Mouse (Mus musculus) kidney, postnatal 36 days (tissue): ENCODE measurements around the gene Psd4.

Source experiments
- DNase-seq, 2 experiments: peaks; one replicate each; pipeline ENCODE4 v3.0.0; 2021 to 2022; ENCODE audit warnings: mixed read lengths in 2 of 2

Gene Psd4

DNA sequence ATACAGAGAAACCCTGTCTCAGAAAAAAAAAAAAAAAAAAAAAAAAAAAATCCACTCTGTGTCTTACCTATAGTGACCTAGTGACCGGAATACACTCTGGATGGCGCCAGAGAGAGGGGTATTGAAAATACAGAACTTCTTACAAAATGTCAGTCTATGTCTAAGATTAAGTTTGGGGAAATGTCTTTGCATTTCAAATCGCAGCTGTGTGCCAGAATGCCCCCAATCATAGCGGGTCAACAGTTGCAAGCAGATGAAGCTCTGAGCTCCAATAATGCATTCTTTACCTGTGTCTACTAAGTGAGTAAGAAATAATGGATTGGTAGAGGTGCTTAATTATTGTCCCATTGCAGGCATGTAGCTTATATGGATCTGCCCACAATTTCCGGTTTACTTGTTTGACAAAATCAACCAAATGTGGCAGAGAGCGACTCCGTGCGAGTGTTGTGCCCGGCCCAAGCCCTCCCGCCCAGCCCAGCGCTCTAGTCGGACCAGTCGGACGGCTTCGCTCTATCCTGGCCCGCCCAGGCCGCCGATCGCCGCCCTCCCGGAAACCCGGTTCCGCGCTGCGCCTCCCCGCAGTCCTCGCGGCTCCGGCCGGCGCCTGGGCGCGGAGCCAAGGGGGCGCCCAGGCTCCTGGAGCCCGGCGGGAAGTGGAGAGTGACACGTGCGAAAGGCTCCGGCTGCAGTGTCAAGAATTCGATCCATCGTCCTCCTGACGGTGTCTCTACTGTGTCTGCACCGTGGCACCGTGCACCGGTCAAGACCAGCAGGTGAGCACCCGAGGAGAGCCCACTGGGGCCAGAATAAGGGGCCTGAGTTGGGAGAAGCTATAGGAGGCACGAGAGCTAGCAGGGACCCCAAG lies at the start of gene Psd4:
TSS of gene Psd4 (plus strand) at position 551 of the 865 bp plus-strand sequence.
- DNase-seq: peak; percentile 70 to 87

DNA sequence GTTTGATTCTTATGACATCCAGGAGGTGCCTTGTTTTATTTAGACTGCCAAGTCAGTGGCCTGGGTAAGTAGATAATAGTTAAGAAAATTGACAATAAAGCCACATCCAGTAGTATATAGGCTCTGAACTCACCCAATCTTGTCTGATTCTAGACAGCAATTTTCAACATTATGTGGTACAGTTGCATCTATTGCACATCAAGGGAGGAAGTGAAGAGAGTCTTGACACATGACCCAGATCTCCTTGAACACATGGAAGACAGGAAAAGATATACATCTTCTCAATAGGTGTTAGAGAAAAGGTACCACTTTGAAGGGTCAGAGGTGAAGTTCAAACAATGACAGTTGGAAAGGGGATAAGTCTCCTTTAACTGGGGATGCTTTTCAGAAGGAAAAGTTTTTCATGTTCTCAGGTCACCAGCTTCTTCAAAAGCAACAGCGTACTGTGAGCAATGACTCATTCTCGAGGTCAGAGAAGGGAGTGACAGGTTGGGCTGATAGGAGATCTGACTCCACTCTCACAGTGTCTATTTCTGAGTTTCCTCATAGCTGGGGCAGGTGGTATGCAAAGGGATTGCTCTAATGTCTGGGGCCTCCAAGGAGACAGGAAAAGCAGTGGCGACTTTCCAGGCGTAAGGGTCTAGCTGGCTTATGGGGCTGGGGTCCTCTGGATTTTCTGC lies 49.3 kb upstream of the Psd4 start:
- DNase-seq: no peak

DNA sequence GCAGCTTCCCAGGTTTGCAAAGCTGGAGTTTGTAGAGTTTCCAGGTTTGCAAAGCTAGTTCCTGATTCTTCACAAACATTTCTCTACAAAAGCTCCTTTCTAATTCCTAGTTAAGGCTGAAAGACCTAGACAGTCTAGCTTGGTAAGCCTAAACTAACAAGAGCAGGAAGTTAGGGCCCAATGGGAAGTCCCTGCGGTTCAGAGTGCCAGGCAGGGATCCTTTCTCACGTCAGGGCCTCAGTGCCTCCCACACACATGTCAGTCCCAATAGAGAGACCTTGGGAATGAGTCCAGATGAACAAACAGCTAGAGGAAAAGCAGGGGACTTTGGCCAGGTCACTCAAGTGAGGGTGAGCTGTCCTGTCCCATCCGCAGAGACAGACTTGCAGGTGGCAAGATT lies 32.0 kb upstream of the Psd4 start:
- DNase-seq: peak; percentile 19 to 25

DNA sequence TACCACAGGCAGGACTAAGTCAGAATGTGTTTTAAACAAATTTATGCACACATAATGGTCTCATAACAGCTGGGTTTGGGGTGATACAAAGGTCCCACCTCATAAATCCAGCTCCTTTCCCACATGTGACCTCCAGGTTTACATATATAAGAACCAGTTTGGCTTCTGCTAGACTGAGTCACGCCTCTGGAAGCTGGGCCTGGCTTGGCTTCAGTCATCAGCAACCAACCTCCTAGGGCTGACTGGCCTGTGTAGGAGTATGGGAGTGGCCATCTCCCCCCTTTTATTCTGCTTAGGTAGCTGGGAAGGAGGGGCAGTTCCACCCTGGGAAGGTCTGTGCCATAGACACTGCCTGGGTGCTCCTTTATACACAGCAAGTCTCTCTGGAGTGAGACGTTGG lies 30.8 kb upstream of the Psd4 start, which contains the start of gene Il1rn:
TSS of gene Il1rn (plus strand) at position 309 of the 400 bp plus-strand sequence.
- DNase-seq: no peak

DNA sequence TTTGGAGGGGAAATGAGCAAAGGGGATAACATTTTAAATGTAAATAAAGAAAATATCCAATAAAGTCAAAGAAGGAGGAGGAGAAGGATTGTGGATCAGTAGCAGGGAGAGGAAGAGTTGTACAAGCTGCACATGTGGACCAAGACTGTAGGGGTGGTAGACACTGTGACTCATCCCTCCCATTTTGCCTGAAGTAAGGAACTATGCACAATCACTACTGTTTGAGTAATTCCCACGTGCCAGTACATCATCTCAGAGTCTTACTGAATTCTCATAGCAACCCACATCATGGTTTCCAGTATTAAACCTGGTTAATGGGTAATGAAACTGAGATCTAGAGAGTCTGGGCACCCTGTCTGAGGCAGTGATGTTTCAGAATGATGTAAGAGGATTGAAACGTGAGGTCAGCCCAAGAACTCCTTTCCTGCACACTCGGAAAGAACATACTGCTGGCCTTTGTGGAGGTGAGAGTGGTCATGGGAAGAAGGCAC lies 25.9 kb upstream of the Psd4 start:
- no peak for DNase-seq

DNA sequence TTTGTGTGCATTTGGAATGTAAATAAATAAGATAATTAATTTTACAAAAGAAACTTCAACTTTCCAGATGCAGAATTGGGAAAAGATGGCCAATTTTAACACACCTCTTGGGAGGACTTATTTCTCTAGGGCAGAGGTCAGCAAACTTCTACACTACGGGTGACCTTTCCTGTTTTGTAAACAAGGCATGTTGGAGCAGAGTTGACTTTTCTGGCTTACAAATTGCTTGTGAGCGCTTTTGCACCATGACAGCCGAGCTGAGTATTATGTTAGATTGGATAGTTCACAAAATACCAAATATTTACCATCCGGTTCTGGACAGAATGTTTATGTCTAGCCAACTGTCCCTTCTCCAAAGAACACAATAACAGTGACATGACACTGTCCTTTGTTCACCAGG lies 22.8 kb upstream of the Psd4 start:
- DNase-seq: no peak

DNA sequence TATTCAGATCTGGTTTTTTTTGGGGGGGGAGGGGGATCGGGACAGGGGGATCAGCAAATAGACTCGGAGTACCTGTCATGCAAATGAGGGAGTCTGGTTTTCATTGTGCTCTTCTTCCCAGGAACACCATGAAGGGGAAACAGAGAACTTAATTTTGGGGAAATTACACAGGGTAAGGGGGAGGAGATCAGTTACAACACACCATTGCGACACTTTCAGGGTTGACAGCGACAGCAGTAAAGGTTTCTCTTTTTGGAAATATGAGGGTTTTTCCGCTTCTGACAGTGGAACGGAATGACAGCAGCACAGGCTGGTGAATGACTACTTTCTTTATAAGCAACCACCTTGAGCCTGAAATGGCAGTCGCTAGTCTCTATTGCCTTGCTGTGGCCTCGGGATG lies 22.3 kb upstream of the Psd4 start:
- DNase-seq: no peak

DNA sequence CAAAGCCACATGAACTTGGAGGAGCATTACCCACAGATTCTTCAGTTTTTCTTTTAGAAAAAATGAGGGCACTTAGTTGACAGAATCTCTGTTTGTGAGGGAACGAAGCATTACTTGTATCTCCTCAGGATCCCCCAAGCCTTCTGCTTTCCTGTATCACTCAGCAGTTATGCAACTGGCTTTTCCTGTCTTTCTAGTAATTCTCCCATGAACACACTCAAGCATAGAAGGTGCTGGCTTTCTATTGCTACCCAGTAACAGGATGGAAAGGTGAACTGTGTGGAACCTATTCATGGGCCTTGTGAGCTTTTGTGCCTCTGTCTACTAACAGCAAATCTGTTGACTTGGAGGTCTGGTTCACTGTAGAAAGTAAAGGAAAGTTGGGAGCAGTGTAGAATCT lies 19.5 kb upstream of the Psd4 start:
- no peak for DNase-seq

DNA sequence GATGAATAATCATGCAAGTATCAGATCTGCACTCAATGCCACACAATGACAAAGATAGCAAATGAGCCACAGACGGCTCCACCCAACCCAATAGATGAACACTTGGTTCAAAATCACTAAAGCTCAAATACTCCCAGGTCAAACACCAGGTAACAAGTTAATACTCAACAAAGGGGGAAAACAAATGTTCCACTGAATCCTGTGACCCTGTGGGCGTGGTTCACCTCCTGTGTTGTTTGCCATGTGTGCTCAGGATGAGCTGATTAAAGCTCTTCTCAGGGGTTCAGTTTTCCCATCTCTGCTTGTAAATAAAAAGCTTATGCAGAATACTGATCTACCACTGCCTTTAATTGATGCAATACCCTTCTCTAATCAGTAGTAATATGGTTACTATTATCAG lies 16.2 kb upstream of the Psd4 start:
- DNase-seq: no peak

DNA sequence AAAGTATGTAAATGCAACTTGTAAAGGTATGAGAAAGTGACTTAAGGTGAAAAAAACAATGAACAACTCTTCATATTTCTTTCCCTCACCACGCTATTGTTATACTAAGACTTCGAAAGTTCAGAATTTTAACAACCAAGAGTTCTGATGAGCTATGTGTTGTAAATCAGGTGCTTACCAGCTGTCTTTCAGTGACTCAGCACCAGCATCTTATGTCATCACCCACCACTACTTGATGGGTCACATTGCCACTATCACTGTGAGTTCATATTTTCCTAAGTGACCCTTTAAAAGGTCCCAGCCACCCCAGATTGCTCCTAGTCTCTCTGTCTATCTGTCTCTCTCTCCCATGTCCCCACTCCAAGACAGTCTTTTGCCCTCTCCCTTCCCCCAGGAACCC lies 14.3 kb upstream of the Psd4 start:
- DNase-seq: no peak

DNA sequence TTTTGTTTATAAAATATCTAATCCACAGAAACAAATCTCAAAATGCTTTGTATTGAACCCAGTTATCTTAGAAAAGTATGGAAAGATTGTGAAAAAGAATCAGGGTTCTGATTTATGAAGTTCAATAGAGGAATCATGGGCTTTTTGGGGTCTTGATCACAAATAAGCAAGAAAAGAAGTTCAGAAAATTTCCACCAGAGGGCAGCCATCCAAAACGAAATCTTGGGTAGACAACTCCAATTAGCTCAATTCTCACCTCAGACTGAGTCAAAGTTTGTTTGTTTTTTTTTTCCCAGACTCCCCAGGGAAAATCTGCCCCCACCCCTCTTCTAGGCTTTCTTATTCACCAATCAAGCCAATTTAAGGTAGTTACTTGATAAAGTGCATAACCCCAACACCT lies 9.7 kb upstream of the Psd4 start:
- peak; percentile 30 to 57 for DNase-seq

DNA sequence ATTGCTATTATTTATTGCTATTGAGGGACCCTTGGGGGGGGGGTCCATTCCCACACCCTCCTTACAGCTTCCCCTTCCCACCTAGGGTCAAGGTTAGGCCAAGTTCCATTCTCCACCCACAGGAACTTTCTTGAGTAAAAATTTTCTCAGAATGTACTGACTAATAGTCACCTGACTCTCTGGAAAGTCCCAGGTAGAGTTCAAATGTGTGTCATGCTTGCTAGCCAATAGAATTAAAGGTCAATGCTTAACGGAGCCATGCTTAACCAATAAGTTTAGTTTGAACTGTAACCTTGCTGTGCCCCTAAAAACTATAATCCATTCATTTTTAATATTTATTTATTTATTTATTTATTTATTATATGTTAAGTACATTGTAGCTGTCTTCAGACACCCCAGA lies 8.0 kb upstream of the Psd4 start:
- DNase-seq: no peak

DNA sequence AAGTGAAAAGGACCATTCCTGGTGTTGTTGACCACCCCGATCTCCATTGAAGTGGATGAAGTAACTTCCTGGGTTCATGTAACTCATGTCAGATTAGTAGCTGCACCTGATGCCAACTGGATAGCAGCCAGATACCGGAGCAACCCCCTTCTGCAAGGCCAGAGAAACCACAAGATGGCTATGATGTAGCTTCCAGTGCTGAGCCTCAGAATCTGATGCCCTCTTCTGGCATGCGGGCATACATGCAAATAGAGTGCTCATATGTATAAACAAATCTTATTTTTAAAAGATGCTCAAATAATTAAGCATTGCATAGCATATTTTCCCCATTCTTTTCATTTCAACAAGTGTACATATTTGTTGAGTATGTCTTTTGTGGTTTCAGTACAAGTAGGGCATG lies 3.6 kb upstream of the Psd4 start:
- no peak for DNase-seq

DNA sequence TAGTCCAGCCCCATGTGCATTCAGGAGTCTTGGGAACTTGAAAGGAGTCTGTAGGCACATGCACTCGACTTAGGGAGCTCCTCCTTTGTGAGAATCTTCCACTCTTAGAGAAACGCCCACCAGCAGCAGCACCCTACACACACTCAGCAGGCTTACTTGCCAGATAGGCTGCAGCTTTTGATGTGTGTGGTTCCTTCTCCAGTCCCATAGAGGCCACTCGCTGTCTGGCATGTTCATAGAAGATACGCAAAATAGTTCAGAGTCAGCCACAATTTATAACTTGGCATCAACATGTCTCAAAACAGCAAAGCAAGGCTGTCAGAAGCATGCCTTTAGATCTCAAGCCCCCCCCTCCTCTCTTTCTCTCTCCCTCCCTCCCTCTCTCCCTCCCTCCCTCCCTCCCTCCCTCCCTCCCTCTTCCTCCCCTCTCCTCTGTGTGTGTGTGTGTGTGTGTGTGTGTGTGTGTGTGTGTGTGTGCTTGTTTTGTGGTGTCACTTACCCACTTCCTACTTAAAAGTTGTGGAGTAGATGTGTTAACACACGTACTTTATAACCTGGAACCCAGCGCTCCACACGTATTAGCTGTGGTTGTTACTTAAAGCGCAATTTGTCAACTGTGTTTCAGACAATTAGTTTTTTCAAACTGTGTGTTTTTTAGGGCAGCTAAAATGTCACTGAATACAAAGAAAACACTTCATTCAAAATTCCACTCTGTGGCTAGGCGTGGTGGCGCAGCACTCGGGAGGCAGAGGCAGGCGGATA lies 985 bp upstream of the Psd4 start:
- DNase-seq: no peak

DNA sequence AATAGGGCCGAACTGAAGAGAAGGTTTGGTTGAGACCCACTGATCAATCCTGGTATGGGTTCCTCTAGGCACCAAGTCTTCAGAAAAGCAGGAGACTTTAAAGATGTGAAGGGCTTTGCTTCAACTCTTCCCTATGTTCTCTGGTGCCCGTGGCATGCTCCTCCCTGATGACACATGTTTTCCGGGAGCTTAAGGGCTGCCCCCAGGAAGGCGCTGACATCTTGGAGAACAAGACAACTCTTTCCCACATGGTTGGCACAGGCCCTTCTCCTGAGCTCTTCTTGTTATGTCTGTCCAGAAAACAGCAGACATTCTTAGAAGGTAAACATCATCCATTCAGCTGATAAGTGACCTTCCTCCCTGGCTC lies 498 bp downstream of the Psd4 start:
- DNase-seq: no peak

DNA sequence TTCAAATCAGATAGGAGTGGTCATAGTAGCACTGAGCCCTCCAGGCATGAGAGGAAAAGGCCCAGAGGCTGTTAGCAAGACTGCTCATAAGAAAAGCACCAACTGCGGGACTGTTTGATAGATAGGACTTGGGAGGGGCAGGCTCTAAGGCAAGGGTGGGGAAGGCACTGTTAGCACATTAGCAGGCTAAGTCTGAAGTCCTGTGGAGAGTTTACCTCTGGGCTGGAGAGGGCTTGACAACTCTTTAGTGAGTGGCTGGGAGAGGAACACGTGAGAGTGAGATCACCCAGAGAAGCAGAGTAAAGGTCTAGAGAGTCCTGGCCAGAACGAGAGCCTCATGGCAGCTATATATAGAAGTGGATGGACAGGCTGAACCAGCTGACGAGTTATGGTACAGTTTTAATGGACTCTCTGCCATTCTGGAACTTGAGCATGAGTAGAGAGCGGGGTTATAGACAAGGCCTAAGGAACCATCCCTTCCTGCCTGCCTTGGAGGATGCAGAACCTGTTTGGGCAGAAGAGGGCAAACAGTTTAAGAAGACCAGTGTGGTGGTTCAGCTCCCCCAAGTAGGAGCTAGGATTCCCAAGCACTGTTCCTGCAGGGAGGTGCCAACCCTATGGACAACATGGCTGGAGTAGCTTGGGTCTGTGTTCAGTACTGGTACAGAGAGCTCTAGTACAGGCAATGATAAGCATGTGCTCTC lies 11.5 kb downstream of the Psd4 start:
- no peak for DNase-seq

DNA sequence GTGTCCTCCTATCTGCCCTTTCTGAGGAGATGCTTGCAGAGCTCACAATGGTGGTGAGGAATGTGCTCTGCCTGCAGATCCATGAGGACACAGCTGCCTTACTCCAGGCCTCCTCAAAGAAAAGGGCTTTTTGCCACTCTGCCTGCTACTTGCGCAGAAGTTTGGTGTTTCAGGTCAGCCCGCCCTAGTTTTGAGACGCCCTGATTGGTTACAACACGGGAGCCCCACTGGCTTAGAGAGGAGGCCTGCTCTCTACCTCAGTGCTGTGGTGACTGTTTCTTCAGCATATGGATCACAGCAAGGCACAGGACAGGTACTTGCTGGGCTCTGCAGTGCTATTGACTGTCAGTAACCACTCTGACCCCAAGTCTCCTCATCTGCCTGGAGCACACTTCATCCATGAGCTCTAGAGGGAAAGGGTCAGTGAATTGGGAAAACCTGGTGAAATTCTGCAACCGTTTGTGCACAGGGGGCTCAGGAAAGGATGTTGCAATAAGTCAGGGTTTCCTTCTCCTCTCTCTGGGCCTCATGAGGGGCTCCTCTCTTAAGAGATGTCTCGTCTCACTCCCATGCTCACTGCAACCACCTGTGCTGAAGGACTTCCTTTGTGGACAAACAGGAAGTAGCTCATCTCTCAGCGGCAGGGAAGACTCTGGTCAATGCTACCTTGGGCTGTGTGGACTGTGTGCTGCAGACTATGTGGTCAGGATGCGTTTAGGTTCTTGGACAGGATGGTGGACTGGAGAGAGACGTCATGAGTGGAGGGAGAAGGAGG lies 15.3 kb downstream of the Psd4 start:
- DNase-seq: no peak

DNA sequence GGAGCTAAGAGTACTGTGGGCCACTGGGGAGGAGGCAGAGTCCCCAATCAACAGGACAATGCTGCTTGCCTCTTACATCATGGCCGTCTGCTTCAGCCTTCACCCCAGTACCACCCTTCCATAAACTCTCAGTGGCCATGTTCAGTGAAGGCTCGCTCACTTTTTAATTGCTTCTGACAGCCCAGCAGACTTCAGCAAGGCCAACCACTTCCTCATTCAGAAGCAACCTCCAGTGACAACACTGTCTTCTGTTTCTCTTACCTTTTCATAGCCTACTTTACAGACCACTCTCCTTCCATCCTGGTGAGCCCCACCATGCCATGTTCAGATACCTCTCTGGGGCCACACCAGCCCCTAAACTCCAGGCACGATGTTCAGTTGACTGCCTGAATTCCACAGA lies 16.3 kb downstream of the Psd4 start:
- no peak for DNase-seq

DNA sequence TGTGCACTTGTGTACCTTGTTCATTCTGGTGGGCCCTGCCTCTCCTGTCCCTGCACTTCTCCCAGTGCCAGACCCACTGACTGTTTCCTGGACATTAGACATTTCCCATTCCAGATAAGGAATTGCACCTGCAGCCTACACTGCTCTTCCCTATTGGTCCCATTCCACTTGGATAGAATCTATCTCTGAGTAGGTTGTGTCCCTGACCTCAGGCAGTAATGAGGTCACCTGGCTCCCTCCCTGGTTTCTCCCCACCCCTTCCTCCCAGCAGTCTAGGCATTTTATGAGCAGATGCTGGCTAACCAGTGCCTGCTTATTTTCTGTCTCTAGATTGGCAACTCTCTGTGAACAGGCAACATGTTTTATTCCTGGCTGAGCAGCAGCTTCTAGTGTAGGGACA lies 17.0 kb downstream of the Psd4 start:
- no peak for DNase-seq

DNA sequence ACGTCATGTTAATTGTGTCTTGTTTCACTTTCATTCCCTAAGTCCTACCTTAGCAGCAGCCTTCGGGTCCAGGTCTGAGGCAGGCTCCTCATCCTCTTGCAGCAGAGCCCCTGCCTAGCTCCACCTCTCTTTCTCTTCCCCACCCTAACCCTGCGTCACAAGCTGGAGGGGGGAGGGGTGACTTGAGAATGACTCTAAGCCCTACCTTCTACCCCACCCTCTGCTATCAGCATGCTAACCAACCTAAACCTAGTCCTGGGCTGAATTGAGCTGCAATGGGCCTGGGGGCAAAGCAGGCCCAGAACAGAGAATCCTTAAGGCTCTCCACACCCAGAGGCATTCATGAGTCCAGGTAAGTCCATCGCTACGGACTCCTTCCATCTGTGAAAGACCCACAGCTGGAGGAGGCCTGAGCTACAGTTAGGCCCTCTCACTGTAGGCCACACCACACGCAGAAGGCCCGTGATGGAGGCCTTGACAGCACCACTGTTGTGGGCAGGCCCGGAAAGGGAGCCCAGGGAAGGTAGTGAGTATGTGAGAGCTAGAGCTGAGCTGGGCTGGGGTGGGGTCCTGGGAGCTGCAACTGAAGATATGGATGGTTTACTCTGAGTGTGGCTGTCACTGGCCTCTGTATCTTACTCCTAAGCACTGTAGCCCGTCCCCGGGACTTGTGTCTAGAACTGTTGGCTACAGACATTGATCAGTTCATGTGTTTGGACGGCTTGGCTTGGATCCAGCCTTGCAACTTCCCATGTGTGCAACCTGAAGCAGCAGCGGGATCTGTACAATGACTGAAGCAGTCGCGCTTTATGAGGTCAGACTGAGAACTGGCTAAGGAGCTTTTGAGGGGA lies 18.0 kb downstream of the Psd4 start:
- DNase-seq: no peak
